Mouse (Mus musculus): ENCODE results near the gene Psmd3. TPM values are rescaled to one million over a fixed set of nuclear protein-coding genes. Genes with fewer than 3 reads are reported as not detected.
A peak's percentile ranks its signal among the peaks of the same experiment; 100 is the strongest.
"Not testable (repeated sequence)": the region's sequence is repeated elsewhere in the genome, so short reads cannot be mapped to it uniquely, and the experiment has no call there.

Psmd3 gene
- 100 to 1,000 TPM; 136 to 138 TPM for total RNA-seq (2021)

GRCm38 (mm10) chr11:98681786-98682745, at the start of gene Psmd3:
Gene Psmd3, plus strand, starts transcription at chr11:98682554.
- peak; percentile 95 to 96 for DNase-seq (ENCODE audit: extremely low spot score in 1 of 2, low spot score in 2 of 2)
- intact Hi-C loops (cut with DNase I) = no loop called here

DNA sequence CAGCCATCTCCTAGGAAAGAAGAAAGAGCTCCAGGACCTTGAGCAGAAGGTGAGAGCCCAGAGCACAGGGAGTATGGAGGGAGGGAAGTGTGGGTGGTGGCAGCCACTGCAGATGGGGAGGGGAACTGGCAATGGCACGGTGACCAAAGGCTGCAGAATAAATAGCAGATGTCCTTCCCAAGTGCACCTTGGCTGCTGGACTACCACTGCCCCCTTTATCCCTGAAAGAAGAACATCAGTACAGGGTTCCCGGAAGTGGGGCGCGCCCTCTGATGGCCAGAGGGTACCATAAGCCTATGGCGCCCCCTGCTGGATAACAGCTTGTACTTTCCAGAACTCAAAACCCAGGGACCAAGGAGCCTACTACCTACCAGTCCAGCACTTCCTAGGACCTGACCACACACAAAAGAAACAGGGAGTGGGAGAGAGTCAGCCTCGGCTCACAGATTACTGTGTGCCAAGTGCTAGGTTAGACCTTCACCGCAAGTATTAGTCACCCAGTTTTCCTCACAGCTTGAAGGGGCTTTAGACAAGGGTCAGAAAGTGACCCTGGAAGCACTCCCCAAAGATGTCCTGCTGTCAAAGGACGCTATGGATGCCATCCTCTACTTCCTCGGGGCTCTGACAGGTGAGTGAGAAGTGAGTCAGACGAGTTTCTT, 46.9 kb upstream of the Psmd3 start:
- intact Hi-C loops (cut with DNase I) = not testable (repeated sequence)
- peak in 1 of 2 experiments; percentile 31 for DNase-seq (ENCODE audit: extremely low spot score in 1 of 2, low spot score in 2 of 2)

DNA sequence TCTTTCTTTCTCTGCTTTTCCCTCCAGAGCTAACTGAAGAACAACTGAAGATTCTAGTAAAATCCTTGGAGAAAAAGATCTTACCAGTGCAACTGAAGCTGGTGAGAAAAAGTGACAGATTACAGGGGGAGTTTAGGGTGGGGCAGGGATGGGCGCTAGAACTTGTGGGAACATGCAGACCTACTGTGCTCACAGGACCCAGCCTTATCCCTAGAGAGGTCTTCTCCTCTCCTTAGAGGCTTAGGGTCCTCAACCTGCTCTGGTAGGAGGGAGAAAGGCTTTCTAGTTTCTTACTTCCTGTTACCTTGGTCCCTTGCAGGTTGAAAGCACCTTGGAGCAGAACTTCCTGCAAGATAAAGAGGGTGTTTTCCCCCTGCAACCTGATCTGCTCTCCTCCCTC, 44.9 kb upstream of the Psmd3 start:
- DNase-seq (ENCODE audit: extremely low spot score in 1 of 2, low spot score in 2 of 2) = no peak
- intact Hi-C loops (cut with DNase I) = no loop called here

GRCm38 (mm10) chr11:98640091-98640490, 42.3 kb upstream of the Psmd3 start:
- no peak for DNase-seq (ENCODE audit: extremely low spot score in 1 of 2, low spot score in 2 of 2)
- intact Hi-C loops (cut with DNase I) = no loop called here

DNA sequence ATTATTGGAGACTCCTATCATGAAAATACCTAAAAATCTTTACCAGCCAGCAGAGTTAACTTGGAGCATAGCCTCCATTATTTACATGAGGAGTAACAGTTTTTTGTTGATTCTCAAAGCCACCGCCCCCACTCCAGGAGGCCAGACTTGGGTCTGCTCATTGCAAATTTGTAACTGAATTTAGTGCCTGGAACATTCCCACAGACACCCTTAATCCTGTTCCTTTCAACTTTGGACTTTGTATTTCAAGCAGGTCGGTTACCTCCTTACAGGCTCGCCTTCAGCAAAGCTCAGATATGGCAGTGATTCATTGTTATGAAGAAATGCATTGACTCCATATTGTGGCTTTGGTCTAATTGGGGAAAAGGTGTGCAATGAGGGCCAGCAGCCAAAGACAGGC, 37.6 kb upstream of the Psmd3 start:
- no peak for DNase-seq (ENCODE audit: extremely low spot score in 1 of 2, low spot score in 2 of 2)
- intact Hi-C loops (cut with DNase I) = no loop called here

DNA sequence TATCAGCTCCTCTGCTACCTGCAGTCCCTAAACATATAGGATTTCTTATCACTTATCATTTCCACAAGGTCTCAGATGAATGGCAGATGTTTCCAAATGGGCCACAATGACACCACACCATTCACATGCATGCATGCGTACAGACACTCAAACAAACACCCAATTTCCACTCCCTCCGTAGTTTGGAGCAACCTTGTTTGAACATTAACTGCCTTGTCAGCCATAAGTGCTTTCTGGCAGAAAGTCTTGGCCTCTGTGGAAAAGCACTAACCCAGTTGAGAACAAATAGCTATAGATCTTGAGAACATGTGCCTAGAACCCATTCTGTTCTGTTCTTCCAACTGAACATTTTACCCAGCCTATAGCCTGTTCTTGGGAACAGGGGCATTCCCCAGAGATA, 36.4 kb upstream of the Psmd3 start:
- intact Hi-C loops (cut with DNase I) = no loop called here
- no peak for DNase-seq (ENCODE audit: extremely low spot score in 1 of 2, low spot score in 2 of 2)

DNA sequence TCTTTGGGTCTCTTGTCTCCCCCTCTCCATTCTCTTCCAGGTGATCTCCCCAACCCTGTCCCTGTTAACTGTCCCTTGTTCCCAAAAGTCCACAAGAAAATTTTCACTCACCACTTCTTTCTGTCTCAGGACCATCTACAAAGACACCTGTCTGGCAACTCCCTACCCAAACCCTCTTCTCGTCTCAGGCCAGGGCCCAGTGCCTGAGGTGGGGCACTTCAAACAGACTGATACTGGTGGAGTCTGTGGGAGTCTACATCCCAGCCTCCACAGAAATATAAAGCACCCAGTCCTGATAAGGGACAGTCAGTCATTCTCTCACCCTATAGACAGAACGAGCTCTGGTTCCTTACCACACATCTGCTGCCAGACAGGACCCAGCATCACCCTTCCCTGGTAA, 35.9 kb upstream of the Psmd3 start, which contains the start of gene Gsdma2:
TSS of gene Gsdma2 (plus strand) at position 301 of the 400 bp plus-strand sequence.
- no peak for DNase-seq (ENCODE audit: extremely low spot score in 1 of 2, low spot score in 2 of 2)
- intact Hi-C loops (cut with DNase I) = no loop called here

DNA sequence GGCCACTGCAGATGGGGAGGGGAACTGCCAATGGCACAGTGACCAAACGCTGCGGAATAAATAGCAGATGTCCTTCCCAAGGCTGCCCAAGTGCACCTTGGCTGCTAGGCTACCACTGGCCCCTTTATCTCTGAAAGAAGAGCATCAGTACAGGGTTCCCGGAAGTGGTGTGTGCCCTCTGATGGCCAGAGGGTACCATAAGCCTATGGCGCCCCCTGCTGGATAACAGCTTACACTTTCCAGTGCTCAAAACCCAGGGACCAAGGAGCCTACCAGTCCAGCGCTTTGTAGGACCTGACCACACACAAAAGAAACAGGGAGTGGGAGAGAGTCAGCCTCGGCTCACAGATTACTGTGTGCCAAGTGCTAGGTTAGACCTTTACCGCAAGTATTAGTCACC, 27.3 kb upstream of the Psmd3 start:
- peak in 1 of 2 experiments; percentile 37 for DNase-seq (ENCODE audit: extremely low spot score in 1 of 2, low spot score in 2 of 2)
- intact Hi-C loops (cut with DNase I) = loop anchor here (5.0 kb wide), 1 partner anchor 48 kb away; no protein-coding TSS in a partner anchor

GRCm38 (mm10) chr11:98660517-98660916, 21.8 kb upstream of the Psmd3 start:
- intact Hi-C loops (cut with DNase I) = no loop called here
- peak; percentile 47 to 61 for DNase-seq (ENCODE audit: extremely low spot score in 1 of 2, low spot score in 2 of 2)

DNA sequence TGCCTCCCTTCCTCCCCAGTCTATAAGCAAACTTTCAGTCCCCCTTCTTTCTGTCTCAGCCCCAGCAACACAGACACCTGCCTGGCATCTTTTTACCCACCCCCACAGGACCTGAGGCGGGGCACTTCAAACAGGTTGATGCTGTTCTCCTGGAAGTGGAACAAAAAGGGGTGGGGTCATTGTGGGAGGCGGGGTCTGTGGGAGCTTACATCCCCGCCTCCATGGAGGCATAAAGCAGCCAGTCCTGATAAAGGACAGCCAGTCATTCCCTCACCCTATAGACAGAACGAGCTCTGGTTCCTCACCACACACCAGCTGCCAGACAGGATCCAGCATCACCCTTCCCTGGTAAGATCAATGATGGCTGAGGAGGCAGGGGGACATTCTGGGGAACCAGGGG, 18.3 kb upstream of the Psmd3 start, which contains the start of gene Gsdma:
TSS of gene Gsdma (plus strand) at position 261 of the 400 bp plus-strand sequence.
- DNase-seq (ENCODE audit: extremely low spot score in 1 of 2, low spot score in 2 of 2) = no peak
- intact Hi-C loops (cut with DNase I) = no loop called here

GRCm38 (mm10) chr11:98668984-98669383, 13.4 kb upstream of the Psmd3 start:
- no peak for DNase-seq (ENCODE audit: extremely low spot score in 1 of 2, low spot score in 2 of 2)

GRCm38 (mm10) chr11:98671284-98671815, 11.0 kb upstream of the Psmd3 start:
- intact Hi-C loops (cut with DNase I) = no loop called here

More at GRCm38 (mm10) chr11:98668984-98669383, 13.4 kb upstream of the Psmd3 start:
- intact Hi-C loops (cut with DNase I) = no loop called here

DNA sequence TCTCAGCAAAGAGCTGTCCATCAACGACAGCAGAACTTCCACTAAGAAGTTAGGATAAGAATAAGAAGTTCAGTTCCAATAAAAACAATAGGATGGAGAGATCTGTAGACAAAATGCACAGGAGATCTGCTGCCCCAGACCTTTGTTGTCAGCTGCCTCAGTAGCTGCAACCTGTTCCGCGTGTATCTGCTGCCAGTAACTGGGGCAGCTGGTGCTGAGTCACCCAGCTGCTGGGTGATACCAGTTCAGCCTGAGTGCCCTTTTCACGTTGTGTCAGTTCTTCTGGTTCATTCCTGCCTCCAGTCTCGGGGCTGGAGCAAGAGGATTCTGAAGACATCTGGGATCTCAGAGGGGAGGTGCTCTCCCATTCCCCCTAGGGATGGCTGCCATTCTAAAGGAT, 10.5 kb upstream of the Psmd3 start:
- DNase-seq (ENCODE audit: extremely low spot score in 1 of 2, low spot score in 2 of 2) = no peak
- intact Hi-C loops (cut with DNase I) = no loop called here

More at GRCm38 (mm10) chr11:98671284-98671815, 11.0 kb upstream of the Psmd3 start:
- no peak for DNase-seq (ENCODE audit: extremely low spot score in 1 of 2, low spot score in 2 of 2)

DNA sequence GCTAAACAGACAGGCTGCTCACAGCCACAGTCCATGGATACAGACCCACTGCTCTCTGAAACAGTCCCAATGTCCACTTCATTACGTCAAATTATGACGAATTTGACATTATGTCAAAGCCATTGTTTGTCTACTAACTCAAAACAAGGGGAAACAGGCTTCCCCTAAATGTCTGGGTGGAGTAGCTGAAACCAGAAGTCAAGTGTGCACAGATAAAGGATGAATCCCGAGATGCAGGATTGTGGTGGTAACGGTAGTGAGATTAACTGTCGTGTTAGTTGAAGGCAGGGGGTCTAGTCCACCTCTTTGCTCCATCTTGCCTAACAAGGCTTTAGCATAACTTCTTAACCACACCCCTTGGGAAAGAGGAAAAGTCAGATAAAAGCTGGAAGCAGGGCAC, 9.9 kb upstream of the Psmd3 start:
- intact Hi-C loops (cut with DNase I) = no loop called here
- no peak for DNase-seq (ENCODE audit: extremely low spot score in 1 of 2, low spot score in 2 of 2)

DNA sequence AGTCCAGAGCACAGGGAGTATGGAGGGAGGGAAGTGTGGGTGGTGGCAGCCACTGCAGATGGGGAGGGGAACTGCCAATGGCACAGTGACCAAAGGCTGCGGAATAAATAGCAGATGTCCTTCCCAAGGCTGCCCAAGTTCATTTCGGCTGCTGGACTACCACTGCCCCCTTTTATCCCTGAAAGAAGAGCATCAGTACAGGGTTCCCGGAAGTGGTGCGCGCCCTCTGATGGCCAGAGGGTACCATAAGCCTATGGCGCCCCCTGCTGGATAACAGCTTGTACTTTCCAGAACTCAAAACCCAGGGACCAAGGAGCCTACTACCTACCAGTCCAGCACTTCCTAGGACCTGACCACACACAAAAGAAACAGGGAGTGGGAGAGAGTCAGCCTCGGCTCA, 9.2 kb upstream of the Psmd3 start:
- DNase-seq (ENCODE audit: extremely low spot score in 1 of 2, low spot score in 2 of 2) = peak in 1 of 2 experiments; percentile 63

GRCm38 (mm10) chr11:98675829-98676363, 6.5 kb upstream of the Psmd3 start:
- intact Hi-C loops (cut with DNase I) = loop anchor here (2.0 kb wide), 1 partner anchor 37 kb away; no protein-coding TSS in a partner anchor
- DNase-seq (ENCODE audit: extremely low spot score in 1 of 2, low spot score in 2 of 2) = no peak

More for the DNA sequence above, 9.2 kb upstream of the Psmd3 start:
- intact Hi-C loops (cut with DNase I) = not testable (repeated sequence)

DNA sequence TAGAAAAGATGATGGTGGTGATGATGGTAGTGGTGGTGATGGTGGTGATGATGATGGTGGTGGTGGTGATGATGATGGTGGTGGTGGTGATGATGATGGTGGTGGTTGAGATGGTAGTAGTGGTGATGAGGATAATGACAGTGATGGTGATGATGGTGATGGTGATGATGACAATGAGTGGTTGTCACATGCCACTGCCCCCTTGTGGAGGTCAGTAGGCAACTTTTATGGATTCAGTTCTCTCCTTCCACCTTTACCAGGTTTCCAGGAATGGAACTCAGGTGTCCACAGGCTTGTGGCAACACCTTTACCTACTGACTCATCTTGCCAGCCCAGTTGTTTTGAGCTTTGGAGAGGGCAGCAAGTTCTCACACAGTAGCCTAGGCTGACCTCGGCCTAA, 2.3 kb upstream of the Psmd3 start:
- intact Hi-C loops (cut with DNase I) = no loop called here
- no peak for DNase-seq (ENCODE audit: extremely low spot score in 1 of 2, low spot score in 2 of 2)

DNA sequence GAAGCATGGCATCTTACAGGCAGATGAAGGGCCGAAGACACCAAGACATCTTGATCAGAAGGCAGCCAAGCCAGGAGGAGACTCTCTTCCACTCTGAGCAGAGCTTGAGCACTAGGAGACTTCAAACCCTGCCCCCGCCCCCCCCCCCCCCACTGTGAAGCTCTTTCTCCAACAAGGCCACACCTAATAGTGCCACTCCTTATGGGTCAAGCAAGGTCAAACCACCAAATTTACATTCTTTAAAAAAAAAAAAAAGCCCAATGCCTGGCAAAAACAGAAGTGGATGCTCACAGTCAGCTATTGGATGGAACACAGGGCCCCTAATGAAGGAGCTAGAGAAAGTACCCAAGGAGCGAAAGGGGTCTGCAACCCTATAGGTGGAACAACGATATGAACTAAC, 1.8 kb upstream of the Psmd3 start:
- DNase-seq (ENCODE audit: extremely low spot score in 1 of 2, low spot score in 2 of 2); intact Hi-C loops (cut with DNase I): not testable (repeated sequence)

- DNase-seq (ENCODE audit: extremely low spot score in 1 of 2, low spot score in 2 of 2) = no peak
- intact Hi-C loops (cut with DNase I) = no loop called here
Measured at GRCm38 (mm10) chr11:98681186-98681585, 1.2 kb upstream of the Psmd3 start.
